Mouse (Mus musculus) thymus, adult 18-20 months (tissue): ENCODE measurements around the gene Fxr1.
"Not testable (repeated sequence)": the region's sequence is repeated elsewhere in the genome, so short reads cannot be mapped to it uniquely, and the experiment has no call there.

Experiments used
- DNase-seq, 2 experiments: peaks; one replicate each; pipeline ENCODE4 v3.0.0; 2022; ENCODE audit warnings: mixed read lengths in 2 of 2

Fxr1 gene

DNA sequence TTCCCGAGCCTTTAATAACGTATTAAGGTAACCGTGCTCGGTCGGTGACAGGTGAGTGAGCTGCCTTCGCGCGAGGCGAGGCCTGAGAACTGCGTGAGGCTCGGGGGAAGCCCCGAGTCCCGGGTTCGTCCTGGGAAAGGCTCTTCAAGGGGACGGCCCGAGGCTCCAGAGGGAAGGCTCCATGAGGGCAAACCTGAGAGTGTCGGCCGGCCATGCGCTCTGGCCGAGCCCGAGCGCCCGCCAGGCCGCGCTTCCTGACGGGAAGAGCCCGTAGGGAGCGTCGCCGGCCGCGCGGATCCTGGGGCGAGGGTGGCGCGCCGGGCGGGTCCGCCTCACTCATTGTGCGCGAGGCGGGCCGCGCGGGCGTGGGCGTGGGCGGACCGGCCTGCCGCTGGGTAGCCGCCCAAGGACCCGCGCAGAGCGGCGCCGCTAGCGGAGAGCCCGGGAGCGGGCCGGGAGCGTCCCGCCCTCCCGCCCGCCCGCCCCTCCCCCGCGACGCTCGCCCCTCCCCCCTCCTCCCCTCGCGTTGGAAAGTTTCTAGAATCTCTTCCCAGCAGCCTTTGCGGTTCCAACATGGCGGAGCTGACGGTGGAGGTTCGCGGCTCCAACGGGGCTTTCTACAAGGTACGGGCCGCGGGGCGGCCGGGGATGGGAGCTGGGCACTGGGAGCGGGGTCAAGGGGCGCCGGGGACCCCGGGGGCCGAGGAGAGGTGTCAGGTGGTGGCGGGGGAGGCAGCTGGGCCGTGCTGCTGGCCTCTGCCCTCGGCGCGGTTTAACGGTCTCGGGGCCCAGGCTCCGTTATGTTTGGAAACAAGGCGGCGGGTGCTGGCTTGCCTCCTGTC lies at the start of gene Fxr1:
TSS of gene Fxr1 (plus strand) at position 404 of the 842 bp plus-strand sequence.
- peak; percentile 70 to 78 for DNase-seq

DNA sequence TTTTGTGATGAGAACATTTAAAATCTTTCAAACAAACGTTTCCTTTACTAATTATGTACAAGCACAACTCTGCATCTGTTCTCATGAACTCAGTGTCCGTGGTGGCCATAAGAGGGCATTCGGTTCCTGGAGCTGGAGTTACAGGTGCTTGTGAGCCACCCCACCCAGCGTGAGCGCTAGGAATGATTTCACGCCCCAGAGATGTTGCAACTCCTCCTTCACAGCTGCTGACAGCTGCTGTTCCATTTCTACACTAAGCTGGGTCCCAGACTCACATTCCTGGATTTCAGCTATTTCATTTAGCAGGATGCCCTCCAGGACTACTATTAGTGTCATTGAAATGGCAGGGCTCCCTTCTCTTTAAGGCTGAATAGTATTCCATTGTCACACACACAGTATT lies 40.3 kb upstream of the Fxr1 start:
- no peak for DNase-seq

DNA sequence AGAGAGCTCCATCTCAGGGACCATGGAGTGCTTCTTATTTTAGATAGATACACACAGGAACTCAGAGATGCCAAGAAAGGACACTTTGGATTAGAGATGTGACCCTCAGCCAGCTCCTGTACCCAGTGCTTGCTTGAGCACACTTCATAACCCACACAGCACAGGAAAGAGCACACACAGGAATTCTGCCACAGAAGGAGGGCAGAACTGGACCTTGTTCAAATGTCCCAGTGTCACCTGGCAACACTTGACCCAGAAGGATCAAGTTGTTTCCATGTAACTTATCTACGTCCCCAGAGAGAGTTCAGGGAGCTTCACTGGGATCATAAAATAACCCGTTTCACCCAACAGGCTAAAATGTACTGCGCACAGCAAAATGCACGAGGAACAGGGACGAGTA lies 37.0 kb upstream of the Fxr1 start:
- no peak for DNase-seq

DNA sequence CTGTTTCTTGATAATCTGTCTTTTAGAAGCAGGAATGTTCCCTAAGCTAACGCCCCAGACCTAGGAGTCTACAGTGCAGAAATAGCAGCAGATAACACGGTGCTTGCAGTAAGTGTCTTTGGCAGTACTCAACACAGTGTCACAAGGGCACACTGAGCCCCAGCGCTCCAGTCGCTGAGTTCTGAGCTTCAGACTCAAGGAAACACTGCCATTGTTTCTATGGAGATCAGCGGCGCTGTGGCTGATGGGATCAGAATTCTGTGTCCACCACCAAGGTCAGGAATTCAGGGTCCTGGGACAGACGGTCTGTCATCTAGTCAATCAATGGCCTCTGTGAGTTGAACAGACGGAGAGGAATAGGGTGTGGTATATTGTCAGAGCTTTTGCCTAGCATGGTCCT lies 30.4 kb upstream of the Fxr1 start:
- DNase-seq = no peak

DNA sequence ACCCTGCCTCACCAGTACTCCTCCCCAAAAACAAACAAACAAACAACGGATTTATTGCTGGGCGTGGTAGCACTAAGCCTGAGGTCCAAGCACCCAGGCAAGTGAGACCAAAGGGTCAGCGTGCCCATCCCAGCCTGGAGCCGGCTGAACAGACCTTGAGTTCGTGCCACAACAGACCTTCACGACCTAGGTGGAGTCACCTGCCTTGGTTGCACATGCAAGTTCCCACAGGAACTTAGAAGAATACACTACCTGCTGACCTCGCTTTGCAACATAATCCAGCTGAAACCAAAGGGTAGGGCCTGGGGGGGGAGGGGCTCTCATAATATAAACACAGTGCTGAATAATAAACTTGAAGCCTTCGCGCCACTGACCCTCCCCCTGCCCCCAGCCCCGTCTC lies 29.3 kb upstream of the Fxr1 start:
- no peak for DNase-seq

DNA sequence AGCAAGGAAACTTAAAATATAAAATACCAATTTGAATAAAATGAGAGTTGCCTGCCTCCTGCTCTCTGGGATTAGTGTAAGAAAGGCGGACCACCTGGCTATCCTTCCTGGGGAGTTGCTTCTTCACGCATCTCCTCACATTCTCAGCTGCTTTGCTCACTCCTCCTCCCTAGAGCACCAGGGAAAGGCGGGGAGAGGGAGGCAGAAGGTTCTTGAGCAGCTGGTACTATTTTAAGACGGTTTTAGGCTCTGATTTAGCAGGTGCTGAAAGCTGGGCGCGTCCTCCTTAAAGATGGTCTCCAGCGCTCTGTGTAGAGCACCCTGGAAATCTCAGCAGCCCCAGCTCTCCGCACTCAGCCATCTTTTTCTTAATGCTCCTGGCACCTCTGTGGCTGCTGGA lies 28.8 kb upstream of the Fxr1 start:
- no peak for DNase-seq

DNA sequence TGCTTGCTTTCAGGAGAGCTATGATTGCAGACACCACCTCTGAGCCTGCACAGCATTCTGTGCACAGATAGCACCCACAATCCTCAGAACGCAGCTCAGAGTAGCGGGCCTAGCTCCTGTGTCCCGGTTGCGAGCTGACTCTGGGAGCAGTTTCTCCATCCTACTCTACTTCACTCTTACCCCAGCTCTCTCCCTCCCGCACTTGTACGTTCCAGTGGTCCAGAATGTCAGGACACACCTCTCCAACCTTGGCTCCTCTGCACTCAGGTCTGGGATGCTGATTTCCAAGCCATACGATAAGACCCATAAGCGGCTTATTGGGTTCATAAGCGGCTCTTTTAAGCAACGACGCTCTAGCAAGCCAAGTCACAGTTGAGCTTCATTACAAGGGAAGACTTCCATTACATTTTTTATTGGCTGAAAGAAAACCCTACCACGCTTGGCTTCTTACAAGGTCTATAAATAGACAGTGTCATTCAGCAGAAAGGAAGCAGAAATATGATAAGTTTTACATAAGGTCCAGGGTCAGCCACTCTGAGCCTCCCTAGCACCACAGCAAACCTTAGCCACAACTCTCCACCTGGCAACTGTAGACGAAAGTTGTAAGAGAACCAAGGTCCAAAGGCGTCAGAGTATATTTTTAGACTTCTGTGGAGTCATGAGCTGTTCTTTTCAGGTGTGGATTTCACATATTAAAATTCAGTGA lies 26.2 kb upstream of the Fxr1 start:
- no peak for DNase-seq

DNA sequence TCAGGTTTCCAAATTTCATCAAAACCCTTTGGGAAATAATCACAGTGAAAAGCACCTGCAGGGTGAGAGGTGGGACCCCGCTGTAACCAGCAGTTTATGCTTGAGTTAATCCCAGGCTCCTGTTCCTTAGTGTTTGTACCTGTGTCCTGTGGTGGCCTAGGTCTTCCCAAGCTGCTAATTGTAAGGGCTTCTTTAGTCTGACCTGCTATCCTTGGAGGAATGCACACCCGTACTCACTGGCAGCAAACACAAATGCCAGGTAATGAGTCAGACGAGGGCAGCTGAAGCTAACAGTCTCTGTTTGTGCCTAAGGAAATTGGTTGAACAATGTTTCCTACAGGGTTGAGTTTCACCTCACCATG lies 25.6 kb upstream of the Fxr1 start:
- DNase-seq = no peak

DNA sequence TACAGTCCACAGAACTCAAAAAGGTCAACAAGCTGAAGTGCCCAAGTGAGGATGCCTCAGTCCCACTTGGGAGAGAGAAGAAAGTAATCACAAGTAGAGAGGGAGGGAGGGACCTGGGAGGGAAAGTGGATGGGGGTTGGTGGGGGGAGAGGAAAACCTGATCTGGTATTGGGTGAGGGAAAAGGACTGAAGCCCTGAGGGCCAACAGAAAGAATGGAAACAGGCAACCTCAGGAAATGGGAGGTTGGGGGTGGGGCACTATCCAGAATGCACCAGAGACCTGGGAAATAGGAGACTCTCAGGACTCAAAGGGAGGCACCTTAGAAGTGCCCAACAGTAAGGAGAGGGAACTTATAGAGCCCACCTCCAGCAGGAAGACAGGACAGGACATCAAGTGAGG lies 18.1 kb upstream of the Fxr1 start:
- DNase-seq = not testable (repeated sequence)

DNA sequence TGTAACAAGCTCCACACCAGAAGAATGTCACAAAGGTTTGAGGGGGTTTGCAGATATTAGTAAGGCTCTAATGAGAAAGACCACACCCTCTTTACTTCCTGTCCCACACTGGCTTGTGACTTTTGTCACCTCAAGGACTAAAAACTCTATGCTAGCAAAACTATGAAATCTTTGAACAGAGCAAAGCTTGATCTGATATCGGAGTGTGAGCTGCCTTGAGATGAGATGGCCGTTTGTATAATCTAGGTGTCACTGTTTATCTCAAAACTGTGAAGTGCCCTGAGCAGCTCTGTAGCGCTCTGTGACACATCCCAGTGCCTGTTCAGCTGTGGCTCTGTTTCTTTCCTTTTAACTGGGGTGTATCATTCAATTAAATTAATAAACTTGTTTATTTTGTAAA lies 15.9 kb upstream of the Fxr1 start:
- no peak for DNase-seq

DNA sequence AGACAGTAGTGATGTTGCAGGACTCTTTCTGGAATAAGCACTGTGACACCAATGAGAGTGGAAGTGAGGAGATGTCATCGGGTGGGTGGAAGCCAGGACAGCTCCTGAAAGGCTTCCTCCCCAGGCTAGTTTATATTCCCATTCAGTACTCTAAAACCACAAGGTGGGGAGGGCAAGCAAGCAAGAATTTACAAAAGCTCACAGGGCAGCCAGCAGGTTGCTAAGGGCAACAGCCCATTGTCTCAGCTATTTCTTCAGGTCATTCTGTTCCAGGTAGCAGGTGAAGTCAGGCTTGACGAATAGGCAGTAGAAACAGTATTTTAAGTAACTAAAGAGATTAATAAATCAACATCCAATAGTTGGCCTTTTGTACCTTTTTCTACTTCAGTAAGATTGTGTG lies 13.4 kb upstream of the Fxr1 start:
- no peak for DNase-seq

DNA sequence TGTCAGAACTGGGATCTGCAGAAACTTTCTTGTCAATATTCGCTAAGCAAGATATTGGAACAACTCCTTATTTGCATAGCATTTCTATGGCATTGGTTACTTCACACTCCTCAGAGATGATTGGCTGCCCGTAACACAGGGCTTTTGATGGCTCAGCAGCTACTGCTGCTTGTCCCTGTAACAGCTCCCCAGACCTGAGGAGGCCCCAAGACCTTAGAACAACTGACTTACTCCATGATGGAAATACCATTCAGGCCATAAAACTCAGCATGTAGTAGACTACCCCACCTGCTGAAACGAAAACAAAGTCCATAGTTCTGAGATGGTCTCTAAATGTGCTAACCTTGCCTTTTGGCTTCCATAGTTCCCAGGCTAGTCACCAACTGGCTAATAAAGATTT lies 12.9 kb upstream of the Fxr1 start:
- DNase-seq = no peak

DNA sequence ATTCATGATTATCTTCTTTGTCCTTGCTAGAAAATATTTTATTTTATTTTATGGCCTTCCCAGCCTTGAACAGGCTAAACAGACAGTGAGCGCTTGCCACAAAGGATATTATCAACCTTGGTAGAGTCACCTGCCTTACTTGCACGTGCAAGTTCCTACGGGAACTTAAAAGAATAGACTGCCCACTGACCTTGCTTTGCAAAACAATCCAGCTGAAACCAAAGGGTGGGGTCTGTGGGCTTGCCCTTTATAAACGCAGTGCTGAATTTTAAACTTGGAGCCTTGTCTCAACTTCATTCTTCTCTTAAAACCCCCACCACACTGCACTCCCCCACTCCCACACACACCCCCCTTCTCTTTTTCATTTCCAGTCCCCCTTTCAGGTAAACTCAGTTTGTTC lies 12.1 kb upstream of the Fxr1 start:
- no peak for DNase-seq

DNA sequence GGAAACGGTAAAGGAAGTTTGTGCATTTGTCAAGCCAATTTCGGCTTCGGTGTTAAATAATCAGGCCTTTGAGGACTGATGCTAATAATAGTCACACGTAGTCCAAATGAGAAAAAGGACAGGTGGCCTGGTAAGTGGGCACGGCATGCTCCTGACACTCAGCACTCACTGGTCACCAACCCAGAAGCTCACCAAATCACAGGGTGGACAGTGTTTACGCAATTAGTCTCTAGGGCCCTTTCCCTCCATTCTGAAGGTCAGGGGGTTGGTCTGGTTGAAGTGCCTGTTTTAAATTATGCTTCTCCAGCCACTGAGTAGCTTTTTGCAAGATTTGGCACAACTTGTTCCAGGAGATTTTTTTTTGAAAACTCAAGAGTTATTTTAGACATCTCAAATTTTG lies 11.6 kb upstream of the Fxr1 start:
- DNase-seq = no peak

DNA sequence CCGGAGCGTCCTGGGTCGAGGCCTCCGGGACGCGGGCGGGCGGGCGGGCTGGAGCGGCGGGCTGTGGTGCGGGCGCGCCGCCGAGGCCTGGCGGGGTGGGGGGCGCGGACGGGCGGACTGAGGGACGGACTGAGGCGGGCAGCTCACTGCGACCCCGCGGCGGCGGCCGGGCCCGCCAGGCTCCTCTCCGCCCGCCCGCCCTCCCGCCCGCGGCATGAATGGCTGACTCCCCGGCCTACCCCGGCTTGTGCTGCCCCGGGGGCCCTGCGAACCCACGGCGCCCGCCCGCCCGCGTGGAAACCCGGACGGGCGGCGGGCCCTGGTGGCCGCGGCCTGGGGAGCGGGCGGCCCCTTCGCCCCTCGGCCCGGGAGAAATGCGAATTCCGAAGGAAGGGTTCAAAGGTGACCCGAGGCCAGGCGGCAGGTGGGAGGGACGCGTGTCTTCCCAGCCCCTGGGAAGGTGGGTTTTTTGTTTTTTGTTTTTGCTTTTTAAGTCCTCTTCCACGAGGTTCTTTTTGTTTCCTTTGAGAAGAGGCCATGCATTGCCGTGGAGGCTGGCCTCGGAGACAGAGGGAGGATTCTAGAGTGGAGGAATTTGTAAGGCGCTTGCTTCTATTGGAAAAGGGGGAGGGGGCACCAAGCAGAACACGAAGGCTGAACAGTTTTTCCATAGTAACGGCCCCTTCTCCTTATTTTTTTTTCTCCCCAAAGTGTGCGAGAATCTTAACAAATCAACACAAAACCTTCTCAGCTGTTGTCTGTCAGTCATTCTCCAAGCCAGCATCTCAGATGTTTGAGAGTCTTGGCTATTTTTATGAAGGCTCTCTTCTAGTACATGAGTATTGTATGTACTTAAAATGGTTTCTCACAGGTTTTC lies 877 bp downstream of the Fxr1 start:
- peak; percentile 7 to 10 for DNase-seq

DNA sequence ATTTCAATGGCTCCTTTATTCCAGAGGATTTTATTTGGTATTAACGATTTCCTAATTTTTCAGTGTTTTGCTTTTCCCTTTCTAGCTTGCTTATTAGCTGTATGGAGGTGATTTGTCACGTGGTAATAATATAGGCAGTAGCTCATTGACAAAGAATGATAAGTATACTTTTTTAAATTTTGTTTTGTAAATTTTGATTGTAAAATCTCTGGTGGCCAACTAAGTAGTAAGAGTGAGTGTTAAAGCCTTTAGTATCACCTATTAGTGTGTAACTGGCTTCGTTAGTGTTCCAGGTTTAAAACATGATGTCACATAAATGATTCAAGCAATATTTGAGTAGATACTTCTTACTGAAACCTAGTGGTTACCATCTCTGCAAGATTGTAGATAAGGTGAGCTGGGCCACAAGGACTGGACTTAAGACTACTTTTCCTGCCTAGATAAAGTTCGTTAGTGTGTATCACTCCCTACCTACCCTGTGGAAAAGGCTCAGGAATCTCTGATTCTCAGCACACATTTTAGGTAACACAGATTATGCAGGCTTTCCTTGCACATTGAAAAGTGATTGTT lies 1.6 kb downstream of the Fxr1 start:
- no peak for DNase-seq

DNA sequence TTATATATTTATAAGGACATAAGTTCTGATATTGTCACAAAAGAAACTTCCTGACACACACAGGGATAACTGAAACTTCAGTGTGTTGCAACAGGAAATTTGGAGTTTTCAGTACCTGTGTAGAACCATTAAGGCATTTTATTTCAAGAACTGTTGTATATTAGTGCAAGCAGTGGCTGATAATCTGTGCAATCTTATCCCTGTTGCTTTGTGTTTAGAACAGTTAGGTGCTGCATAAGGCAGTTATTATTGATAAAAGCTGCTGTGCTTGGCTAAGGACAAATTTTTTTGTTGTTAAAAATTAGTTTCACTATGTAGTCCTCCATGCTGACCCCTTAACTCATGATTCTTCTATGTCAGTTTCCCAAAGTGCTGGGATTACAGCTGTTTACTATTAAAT lies 9.2 kb downstream of the Fxr1 start:
- DNase-seq = no peak

DNA sequence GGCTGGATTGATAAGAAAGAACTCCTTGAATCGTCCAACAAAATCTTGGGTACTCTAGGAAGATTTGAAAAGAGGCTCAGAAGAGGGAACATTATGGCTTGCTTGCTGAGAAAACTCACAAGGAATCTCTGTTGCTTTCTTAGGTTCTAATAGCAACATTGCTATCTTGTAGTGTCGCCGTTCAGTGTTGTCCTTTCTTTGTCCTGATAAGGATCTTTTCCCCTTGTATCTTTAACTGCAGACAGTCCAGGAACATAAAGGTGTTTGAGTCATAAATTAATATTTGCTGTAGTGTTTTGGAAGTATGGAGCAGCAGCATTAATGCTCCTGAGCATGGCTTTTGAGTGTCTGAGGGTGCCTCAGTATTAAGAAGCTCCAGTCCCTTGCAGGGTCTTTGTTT lies 10.9 kb downstream of the Fxr1 start:
- no peak for DNase-seq

DNA sequence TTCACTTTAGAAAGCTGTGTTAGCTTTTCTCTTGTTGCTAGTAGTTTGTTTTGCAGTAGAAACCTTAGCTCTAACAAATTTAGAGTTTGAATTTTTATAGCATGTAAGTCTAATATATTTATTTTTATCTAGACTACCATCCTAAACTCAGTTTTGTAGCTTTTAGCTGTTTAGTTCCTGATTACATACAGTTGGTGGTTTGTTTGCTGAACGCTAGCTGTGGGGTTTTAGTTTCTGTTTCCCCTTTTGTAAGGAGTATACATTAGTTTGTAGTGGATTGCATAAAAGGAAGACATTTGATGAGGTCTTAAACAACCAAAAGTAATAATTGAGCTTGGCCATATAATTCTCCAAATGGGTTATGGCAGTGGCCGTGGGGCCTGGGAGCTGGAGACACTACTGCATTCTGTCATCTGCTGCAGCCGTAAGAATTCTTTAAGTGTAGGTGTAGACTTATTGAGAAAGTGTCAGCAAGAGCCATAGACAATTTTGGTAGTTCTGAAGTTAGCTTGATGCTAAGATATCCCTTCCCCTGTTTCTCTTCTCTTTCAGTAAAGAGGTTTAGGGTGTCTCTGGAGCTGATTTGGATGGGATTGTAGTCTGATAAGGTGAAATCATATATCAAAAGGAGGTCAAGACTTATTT lies 14.1 kb downstream of the Fxr1 start:
- no peak for DNase-seq

DNA sequence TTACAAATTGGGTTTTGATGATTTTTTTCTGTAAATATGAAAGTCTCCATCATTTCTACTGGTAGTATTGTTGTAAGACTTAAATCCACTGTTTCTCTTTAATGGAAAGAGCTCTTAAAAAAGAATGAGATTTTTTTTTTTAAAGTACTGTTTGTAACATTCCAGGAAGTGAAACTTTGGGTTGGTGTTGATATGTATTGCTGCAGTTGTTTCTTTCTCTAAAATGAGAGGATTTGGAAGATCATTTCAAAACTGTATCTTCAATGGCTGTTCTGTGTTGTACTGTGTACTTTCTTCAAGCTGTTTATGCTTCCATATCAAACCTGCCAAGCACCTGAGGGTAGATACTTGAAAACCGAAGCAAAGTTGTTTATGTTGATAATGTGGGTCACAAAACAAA lies 15.1 kb downstream of the Fxr1 start:
- DNase-seq = no peak

DNA sequence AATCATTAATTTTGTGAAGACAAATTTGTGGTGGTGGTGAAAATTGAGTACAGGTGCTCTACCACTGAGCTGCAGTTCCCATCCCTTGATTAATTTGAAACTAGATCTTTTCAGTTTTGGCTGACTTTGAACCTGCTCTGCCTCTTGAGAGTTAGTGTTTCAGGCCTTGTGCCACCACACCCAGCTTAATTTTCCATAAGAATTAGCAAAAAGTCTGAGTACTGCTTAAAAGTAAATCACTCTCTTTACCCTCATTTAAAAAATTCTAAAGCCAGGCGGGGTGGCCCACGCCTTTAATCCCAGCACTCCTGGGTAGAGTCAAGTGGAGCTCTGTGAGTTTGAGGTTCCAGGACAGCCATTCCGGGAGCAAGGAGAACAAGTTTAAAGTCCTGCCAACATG lies 16.0 kb downstream of the Fxr1 start:
- DNase-seq = no peak

DNA sequence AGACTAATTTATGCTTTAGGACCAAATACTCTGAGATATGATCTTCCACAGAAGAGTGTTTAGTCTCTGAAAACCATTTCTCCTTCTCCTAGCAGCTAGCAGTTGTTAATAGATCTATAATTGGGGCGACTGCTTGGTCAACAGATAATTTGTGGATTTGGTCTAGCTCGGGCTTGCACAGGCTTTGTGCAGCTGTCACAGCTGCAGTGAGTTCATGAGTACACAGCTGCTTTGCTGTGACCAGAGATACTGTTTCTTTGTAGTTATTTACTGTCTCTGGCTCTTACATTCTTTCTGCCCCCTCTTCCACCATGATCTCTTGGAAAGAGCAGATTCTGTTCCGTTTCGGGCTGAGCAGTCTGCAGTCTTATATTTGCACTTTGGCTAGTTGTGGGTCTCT lies 22.2 kb downstream of the Fxr1 start:
- DNase-seq = no peak

DNA sequence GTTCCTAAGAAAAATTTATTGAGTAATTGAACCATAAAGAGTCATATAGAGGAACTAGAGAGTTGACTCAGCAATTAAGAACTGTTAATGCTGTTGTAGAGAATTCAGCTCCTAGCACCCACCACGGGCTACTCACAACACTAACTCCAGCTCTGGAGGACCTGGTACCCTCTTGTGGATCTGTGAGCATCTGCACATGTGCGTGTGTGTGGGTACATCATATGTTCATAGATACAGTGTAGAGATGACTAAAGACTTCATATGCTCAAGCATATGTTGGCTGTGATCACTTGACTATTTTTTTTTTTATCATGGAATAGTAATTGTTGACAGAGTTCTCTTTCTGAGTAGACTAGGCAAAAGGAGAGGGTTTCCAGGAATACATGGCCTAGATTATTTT lies 42.6 kb downstream of the Fxr1 start:
- DNase-seq = no peak
